Mouse (Mus musculus) splenic B cell, adult 2 months (primary cell): Measurements from ENCODE around the gene Sema7a.

ENCODE experiments used
- DNase-seq: peaks from one replicate; pipeline ENCODE4 v3.0.0-alpha.2; 2011; ENCODE audit warnings: low read depth, low spot score
- H3K27me3 ChIP-seq: 2 replicates; pipeline ENCODE4 v1.6.1; 2012; ENCODE audit warnings: mild to moderate bottlenecking, low read length, moderate library complexity, mixed read lengths; ENCODE audit not compliant: control insufficient read depth, poor library complexity, insufficient read depth, severe bottlenecking
- H3K36me3 ChIP-seq: 2 replicates; pipeline ENCODE4 v1.6.1; 2012; ENCODE audit warnings: mild to moderate bottlenecking, low read length, moderate library complexity, mixed read lengths; ENCODE audit not compliant: control insufficient read depth, poor library complexity, insufficient read depth, severe bottlenecking

Gene Sema7a

GRCm38 (mm10) chr9:57973440-57974066 is 33.6 kb downstream of the Sema7a start:
- Histone ChIP-seq H3K27me3 (no peaks in the 10 kb centered on the region), H3K36me3 (no peaks in the 10 kb centered on the region)
- no peak for DNase-seq

GRCm38 (mm10) chr9:57974221-57974620 is 34.3 kb downstream of the Sema7a start:
- no peaks in the 10 kb centered on the region for H3K36me3 ChIP-seq
- peak; percentile 64 for DNase-seq
- H3K27me3 ChIP-seq: no peaks in the 10 kb centered on the region

- no peak for DNase-seq
- Histone ChIP-seq H3K27me3 (no peaks in the 10 kb centered on the region), H3K36me3 (no peaks in the 10 kb centered on the region)
These were observed 35.4 kb downstream of the Sema7a start for GRCm38 (mm10) chr9:57975200-57975821.

GRCm38 (mm10) chr9:57978025-57978424 is 38.1 kb downstream of the Sema7a start:
- Histone ChIP-seq H3K27me3 (no peaks in the 10 kb centered on the region), H3K36me3 (no peaks in the 10 kb centered on the region)
- DNase-seq: peak; percentile 64

GRCm38 (mm10) chr9:57978858-57979257 is 38.9 kb downstream of the Sema7a start:
- no peak for DNase-seq
- Histone ChIP-seq H3K36me3 (no peaks in the 10 kb centered on the region), H3K27me3 (no peaks in the 10 kb centered on the region)

GRCm38 (mm10) chr9:57980570-57980969 is 40.7 kb downstream of the Sema7a start:
- peak; percentile 63 for DNase-seq
- H3K36me3 ChIP-seq: no peaks in the 10 kb centered on the region
- no peaks in the 10 kb centered on the region for H3K27me3 ChIP-seq

GRCm38 (mm10) chr9:57985304-57985703 is 45.4 kb downstream of the Sema7a start:
- no peaks in the 10 kb centered on the region for H3K36me3 ChIP-seq
- no peaks in the 10 kb centered on the region for H3K27me3 ChIP-seq
- DNase-seq: no peak

- no peak for DNase-seq
- no peaks in the 10 kb centered on the region for H3K36me3 ChIP-seq
These were observed 46.4 kb downstream of the Sema7a start for GRCm38 (mm10) chr9:57986293-57986692.

GRCm38 (mm10) chr9:57988098-57988497 is 48.2 kb downstream of the Sema7a start:
- H3K27me3 ChIP-seq: no peaks in the 10 kb centered on the region
- peak; percentile 70 for DNase-seq

More at GRCm38 (mm10) chr9:57986293-57986692, 46.4 kb downstream of the Sema7a start:
- H3K27me3 ChIP-seq: no peaks in the 10 kb centered on the region

GRCm38 (mm10) chr9:57989309-57989708 is 49.4 kb downstream of the Sema7a start:
- Histone ChIP-seq H3K36me3 (no peaks in the 10 kb centered on the region), H3K27me3 (no peaks in the 10 kb centered on the region)
- DNase-seq: no peak

More at GRCm38 (mm10) chr9:57988098-57988497, 48.2 kb downstream of the Sema7a start:
- no peaks in the 10 kb centered on the region for H3K36me3 ChIP-seq

- DNase-seq: peak; percentile 85
- Histone ChIP-seq H3K27me3 (no peaks in the 10 kb centered on the region), H3K36me3 (no peaks in the 10 kb centered on the region)
These were observed 50.7 kb downstream of the Sema7a start for GRCm38 (mm10) chr9:57990438-57991110.

GRCm38 (mm10) chr9:57992060-57992459 is 52.1 kb downstream of the Sema7a start:
- no peaks in the 10 kb centered on the region for H3K27me3 ChIP-seq
- H3K36me3 ChIP-seq: no peaks in the 10 kb centered on the region
- DNase-seq: no peak

- Histone ChIP-seq H3K36me3 (no peaks in the 10 kb centered on the region), H3K27me3 (no peaks in the 10 kb centered on the region)
- no peak for DNase-seq
These were observed 53.1 kb downstream of the Sema7a start for GRCm38 (mm10) chr9:57992781-57993591.

- DNase-seq: peak; percentile 70
- H3K27me3 ChIP-seq: no peaks in the 10 kb centered on the region
- no peaks in the 10 kb centered on the region for H3K36me3 ChIP-seq
These were observed 55.4 kb downstream of the Sema7a start for GRCm38 (mm10) chr9:57995282-57995681.
